Mouse (Mus musculus) induced T-regulatory cell, adult 2 months (primary cell): ENCODE results near the gene Polr3e.
"Not testable (repeated sequence)": the region's sequence is repeated elsewhere in the genome, so short reads cannot be mapped to it uniquely, and the experiment has no call there.

Experiments
- DNase-seq: peaks from one replicate; pipeline ENCODE4 v3.0.0-alpha.2; 2012; ENCODE audit warnings: low read depth

Polr3e gene

GRCm38 (mm10) chr7:120911268-120911667 is 6.3 kb upstream of the Polr3e start:
- DNase-seq, result not testable (repeated sequence)

DNA sequence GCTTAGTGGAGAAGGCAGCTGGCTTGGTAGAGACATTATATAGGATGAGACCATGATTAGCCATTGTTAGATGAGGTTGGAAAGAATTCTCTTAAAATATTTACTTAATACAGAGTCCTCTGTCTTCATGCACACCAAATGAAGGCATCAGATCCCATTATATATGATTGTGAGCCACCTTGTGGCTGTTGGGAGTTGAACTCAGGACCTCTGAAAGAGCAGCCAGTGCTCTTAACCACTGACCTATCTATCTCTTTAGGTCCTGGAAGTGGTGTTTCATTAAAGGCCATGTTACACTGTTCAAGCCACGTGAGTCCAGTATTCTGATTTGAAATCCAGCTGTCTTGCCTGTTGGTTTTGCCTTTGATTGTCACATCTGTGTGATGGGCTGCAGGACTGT is 4.2 kb upstream of the Polr3e start:
- DNase-seq, result peak; percentile 46

DNA sequence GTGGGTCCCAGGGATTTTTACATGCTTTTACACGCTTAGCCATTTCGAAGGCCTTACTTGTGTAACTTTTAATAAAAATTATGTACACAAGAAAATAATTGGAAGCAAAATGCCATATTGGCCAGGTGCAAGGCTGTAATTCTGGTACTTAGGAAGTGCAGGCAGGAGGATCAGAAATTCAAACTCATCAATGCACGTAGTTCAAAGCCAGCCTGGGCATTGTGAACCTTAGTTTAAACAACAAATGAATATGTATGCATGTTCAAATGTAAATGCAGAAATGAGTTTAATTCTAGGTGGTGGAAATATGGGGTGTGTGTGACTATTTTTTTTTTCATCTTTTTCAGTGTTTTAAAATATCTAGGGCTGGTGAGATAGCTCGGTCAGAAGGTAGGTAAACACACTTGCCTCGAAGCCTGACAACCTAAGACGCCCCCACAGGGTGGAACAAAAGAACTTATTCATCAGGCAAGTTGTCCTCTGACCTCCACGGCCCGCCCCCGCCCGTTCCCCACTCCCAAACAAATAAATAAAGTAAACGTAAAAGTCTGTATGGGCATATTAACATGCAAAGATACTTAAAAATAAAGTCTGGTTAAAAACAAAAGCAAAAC is 1.2 kb upstream of the Polr3e start:
- peak; percentile 33 for DNase-seq

DNA sequence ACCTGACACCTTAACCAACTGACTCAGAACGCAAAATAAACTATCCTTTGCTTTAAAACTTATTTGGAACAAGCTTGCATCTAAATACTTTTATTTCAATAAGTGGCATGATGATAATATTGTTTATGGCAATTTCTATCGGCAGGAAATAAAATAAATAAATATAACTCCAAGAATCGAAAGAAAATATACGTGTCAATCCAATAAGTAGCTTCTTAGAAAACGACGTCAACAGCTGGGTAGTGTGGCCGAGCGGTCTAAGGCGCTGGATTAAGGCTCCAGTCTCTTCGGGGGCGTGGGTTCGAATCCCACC is 309 bp upstream of the Polr3e start:
- DNase-seq, result no peak

GRCm38 (mm10) chr7:120918526-120918962 is 1.0 kb downstream of the Polr3e start:
- peak; percentile 94 for DNase-seq

DNA sequence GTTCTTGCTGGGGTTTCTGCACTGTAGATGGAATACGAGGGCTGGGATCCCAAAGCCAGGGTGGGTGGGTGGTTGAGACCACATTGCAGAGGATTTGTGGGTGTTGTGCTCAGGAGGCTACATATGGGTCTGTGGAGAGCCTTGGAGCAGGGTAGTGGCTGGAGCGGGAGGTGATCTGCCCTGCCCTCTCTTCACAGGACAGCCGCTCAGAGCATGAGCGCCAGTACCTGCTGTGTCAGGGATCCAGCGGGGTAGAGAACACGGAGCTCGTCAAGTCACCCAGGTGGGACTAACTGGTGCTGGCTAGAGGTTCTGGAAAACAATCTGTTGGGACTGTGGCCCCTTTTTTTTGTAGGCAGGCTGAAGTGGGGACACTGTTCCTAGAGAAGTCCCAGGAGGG is 15.6 kb downstream of the Polr3e start:
- DNase-seq, result no peak

DNA sequence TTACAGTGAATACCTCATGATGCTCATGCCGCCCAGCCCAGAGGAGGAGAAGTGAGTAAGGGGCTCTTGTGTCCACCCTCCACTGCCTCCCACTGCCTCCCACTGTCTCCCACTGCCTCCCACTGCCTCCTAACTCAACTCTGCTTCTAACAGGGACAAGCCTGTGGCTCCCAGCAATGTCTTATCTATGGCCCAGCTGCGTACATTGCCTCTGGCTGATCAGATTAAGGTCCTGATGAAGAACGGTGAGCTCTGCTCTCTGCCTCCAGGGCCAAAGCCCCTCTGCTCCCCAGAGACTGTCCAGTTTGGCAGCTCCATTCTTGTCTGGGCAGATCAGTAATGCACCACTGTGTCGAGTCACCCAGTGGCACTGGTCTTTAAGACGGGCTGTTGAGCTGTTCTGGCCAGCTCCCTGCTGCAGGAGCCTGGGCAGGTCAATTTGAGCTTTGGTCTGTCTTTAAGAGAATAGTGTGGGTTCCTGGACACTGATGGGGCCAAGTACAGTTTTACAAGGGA is 16.2 kb downstream of the Polr3e start:
- no peak for DNase-seq

DNA sequence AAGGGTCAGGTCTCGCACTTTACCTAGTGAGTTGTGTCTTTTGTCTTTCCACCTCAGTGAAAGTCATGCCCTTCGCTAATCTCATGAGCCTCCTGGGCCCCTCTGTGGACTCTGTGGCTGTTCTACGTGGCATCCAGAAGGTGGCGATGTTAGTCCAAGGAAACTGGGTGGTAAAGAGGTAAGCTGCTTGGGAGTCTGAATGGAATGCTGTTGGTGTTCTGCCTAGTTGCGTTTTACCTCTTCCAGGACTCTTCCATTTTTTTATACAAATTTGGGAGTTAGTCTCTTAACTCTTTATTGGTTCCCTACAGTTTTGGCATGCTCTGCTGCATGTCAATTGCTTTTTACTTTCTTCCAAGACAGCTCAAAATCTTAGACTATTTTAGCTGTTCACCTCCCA is 17.2 kb downstream of the Polr3e start:
- DNase-seq, result peak; percentile 76

- DNase-seq, result no peak
Observed at GRCm38 (mm10) chr7:120936522-120936921, 19.0 kb downstream of the Polr3e start.

GRCm38 (mm10) chr7:120938206-120938605 is 20.7 kb downstream of the Polr3e start:
- DNase-seq, result no peak

DNA sequence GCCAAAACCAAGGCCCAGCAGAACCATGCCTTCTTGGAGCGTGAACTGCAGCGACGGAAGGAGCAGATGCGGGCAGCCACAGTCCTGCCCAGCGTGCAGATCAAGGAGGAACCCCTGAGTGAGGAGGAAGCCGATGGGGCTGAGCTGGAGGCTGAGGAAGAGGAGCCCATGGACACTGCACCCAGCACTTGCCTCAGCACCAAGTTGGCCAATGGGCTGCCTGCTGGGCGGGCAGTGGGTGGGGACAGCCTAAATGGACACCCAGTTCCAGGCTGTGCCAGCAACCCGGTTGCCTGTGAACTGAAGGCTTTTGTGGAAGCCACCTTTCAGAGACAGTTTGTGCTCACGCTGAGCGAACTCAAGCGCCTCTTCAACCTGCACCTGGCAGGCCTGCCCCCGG is 22.8 kb downstream of the Polr3e start:
- no peak for DNase-seq

GRCm38 (mm10) chr7:120941214-120941613 is 23.7 kb downstream of the Polr3e start:
- DNase-seq, result no peak

DNA sequence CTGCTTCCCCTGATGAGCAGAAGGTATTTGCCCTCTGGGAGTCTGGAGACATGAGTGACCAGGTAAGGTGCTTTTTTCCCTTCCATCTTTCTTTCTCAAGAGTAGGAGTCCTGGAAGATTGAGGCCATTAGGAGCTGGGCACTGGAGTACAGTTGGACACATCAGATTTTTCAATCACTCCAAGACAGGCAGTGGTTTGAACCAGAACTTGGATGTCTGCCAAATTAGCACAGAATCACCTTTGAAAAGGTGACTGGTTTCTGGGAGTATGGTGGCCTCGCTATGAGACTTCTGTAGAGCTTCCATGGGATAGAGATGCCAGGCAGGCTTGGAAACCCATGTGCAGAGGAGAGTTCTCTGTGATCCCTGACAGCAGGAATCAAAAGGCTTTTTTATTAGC is 25.0 kb downstream of the Polr3e start:
- no peak for DNase-seq

DNA sequence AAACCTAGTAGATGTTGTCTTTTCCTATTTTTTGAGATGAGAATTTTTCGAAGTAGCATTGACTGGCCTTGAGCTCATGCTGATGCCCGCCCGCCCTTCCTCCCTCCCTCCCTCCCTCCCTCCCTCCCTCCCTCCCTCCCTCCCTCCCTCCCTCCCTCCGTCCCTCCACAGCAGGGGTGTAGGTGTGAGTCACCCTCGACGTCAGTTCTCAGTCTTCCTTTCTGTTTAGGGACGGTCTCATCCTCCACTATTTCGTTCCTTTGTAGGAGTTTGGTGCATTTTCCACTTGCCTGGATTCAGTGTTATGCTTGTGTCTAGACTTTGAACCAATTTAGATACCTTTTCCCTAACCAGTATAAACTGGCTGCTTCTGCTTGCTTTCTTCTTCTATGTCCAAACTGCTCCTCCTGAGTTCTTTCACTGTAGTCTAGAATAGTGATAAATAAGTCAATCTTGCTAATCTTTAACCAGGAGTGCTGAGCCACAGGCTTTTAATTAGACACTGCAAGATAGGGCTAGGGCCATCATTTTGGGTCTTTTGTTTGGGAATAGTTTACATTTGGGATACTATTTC is 26.5 kb downstream of the Polr3e start:
- no peak for DNase-seq

DNA sequence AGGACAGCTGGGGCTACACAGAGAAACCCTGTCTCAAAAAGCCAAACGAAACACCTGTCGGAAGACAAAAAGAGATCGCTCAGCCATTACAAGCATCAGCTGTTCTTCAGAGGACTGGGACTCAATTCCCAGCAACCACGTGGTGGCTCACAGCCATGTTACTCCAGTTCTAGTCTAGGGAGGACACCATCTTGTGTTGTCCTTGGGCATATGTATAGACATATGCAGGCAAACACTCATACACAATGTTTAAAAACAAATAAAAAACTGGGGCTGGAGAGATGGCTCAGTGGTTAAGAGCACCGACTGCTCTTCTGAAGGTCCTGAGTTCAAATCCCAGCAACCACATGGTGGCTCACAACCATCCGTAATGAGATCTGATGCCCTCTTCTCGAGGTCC is 36.0 kb downstream of the Polr3e start:
- DNase-seq, result not testable (repeated sequence)

GRCm38 (mm10) chr7:120960116-120960515 is 42.6 kb downstream of the Polr3e start:
- no peak for DNase-seq

DNA sequence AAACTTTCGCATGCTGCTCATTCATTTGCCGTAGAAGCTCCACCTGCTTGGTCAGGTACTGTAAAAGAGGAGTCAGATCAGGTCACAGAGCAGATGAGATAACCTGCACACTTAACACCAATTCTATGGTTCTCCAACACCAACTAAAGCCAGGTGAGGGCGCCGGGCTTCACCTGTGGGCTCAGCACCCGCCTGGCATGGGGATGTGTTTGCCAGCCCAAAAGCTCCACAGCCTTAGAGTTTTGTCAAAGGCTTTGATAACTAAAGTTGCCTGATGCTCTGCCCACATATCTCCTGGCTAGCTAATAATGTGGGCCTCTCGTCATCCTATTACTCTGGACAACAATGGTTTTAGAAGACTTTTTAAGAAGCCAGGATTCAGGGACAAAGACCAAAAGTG is 43.1 kb downstream of the Polr3e start:
- DNase-seq, result peak; percentile 25

GRCm38 (mm10) chr7:120961893-120962292 is 44.3 kb downstream of the Polr3e start:
- DNase-seq, result no peak

DNA sequence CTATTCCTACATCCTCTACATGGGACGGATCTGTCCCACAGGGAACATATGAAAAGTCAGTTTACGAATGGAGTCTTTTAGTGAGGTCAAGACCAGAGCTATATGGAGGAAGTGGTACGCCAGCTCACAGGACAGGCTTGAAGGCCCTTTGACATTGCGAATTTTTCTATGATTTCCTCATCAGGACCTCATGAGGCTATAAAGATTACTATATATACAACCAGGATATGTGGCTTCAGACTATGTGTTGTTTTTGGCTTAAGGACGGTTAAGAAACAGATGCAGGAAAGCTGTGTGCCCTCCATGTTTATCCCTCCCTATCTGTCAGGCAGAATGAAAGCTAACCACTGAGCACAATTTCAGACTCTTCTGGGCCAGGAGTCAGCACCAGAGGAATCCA is 45.6 kb downstream of the Polr3e start:
- no peak for DNase-seq

GRCm38 (mm10) chr7:120969221-120969620 is 51.7 kb downstream of the Polr3e start:
- DNase-seq, result no peak

DNA sequence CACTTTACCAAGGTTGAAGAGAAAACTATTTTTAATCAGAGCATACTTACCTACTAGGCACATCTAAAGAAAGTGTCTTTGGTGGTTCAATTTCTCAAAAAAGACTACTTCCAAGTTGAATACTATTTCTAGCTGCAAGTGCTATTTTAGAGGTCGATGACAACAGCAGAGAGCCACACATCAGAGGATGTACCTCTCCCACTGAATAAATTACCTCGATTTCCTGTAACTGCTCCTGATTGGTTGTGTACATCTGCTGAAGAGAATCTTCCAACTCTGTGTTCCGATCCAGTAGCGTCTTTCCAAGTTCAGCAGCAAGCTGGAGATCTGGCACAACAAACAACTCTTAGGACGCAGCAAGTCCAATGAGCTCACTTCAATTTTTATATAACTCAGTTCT is 52.6 kb downstream of the Polr3e start:
- DNase-seq, result no peak

DNA sequence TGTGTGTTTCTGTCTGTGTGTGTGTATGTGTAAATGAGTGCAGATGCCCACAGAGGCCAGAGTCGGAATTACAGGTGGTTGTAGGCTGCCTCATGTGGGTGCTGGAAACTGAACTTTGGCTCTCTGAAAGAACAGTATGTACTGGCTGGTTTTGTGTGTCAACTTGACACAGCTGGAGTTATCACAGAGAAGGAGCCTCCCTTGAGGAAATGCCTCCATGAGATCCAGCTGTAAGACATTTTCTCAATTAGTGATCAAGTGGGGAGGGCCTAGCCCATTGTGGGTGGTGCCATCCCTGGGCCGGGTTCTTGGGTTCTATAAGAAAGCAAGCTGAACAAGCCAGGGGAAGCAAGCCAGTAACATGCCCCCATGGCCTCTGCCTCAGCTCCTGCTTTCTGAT is 54.9 kb downstream of the Polr3e start:
- not testable (repeated sequence) for DNase-seq

DNA sequence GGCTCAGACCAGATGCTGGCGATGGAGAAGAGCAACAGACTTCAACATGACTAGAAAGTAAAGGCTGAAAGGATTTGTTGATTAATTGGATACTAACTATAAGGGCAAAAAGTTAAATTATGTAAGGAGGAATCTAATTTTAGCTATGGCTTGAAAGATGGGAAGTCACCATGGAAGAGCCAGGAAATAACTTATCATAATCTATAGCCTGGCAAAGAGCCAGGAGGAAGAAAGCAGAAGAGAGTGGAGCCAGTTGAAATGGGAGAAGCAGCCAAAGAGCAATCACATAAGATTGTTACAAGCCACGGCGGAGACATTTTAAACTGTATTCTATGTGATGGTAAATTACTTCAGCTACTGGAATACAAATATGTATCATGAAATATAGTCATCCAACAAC is 56.5 kb downstream of the Polr3e start:
- DNase-seq, result no peak

DNA sequence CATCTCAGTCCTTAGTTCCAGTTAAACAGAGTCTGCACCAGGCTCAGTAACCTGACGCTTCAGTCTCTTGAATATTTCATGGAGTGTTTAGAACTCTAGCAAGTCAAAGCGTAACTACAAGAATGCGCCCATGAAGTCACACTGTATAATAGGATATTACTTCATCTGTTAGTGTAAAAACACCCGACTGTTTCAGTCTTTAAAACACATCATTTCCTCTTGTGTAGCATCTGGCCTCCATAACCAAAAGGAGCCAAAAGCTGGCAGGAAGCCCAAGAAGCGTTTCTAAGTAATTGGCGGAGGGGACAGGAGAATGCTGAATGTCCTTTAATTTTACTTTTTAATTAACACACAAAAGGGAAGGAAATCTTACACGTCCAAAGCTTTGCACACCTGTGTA is 59.5 kb downstream of the Polr3e start:
- no peak for DNase-seq
